Mouse (Mus musculus) kidney, postnatal 25 days (tissue): ENCODE data around the gene Ddx19b.
"Not testable (repeated sequence)": the region's sequence is repeated elsewhere in the genome, so short reads cannot be mapped to it uniquely, and the experiment has no call there.

Experiments
- DNase-seq, 2 experiments: peaks; one replicate each; pipeline ENCODE4 v3.0.0; 2021; ENCODE audit warnings: mixed read lengths in 2 of 2

The Ddx19b gene

GRCm38 (mm10) chr8:110963051-110963450 lies 68.5 kb downstream of the Ddx19b start:
- no peak for DNase-seq

- DNase-seq = no peak
Measured at GRCm38 (mm10) chr8:110959906-110960305, 71.6 kb downstream of the Ddx19b start.

- DNase-seq = no peak
Measured at GRCm38 (mm10) chr8:110959071-110959780, 72.3 kb downstream of the Ddx19b start.

- DNase-seq = not testable (repeated sequence)
Measured at GRCm38 (mm10) chr8:110958553-110958952, 73.0 kb downstream of the Ddx19b start.

DNA sequence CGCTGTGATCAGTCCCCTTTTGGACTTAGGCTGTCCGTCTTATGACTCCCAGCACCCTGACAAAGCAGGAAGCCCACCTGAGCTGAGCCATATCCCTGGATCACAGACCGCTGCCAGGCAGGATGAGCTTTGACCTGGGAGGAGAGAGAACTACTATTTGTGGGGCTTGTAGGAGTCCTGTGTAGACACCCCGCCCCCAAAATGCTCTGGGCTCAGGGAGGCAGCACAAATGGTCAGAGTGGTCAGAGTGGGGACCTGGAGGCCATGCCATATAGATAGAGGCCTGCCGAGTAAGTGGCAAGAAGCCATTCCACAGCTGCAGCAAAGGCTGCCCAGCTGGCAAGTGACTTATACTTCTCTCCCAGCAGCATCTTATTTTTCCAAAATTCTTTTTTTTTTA lies 73.4 kb downstream of the Ddx19b start:
- DNase-seq = no peak

DNA sequence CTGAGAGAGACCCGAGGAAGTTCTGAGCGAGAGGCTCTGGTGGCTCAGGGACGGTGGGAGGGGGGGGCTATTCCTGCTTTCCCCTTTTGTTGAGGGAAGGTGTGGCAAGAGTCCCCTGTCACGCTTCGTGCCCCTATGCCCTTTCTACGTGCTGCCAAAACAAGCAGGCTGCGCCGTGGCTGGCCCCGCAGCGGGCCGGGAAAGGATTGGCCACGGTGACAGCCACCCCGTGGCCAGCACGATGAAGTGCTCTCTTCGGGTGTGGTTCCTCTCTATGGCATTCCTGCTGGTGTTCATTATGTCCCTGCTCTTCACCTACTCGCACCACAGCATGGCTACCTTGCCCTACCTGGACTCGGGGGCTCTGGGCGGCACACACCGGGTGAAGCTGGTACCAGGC lies 74.1 kb downstream of the Ddx19b start:
- no peak for DNase-seq

- no peak for DNase-seq
Measured at GRCm38 (mm10) chr8:110956619-110957450, 74.7 kb downstream of the Ddx19b start.

DNA sequence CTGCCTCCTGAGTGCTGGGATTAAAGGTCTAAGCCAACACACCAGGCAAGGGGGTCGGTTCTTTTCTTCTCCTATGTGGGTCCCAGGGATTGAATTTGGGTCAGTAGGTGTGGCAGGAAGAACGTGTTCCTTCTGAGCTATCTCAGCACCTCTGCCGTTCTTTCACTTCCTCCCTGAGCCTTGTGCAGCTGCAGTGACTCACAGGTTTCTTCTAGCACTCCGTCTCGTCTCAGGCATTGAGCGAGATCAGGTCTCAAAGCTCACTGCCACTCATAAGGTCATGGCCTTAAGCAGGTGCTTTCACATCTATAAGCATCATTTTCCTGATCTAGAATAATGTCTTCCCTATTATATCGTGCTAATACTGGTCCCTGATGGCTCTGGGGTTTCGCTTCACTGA lies 76.8 kb downstream of the Ddx19b start:
- DNase-seq = no peak
